Mouse (Mus musculus): ENCODE data around the gene Gnrhr.
A peak's percentile ranks its signal among the peaks of the same experiment; 100 is the strongest.

Gene Gnrhr

GRCm38 (mm10) chr5:86197801-86198200 is at the start of gene Gnrhr:
Gnrhr (minus strand) TSS chr5:86197901.
- no peak for TF ChIP-seq NANOG (IDR thresholded peaks at IDR 0.05; ENCODE audit: borderline replicate concordance, low read length)
- TF ChIP-seq CTCF (conservative IDR thresholded peaks at IDR 0.05; ENCODE audit: low read length): no peak
- no peak for TF ChIP-seq POU5F1 (IDR thresholded peaks at IDR 0.05; ENCODE audit: borderline replicate concordance, low read length)
- Histone ChIP-seq H3K36me3 (ENCODE audit: insufficient read depth, low read length) (no peaks in the 10 kb centered on the region), H3K27me3 (ENCODE audit: insufficient read depth, low read length) (no peaks in the 10 kb centered on the region), H3K4me3 (replicated peaks; ENCODE audit: low read length) (no peak within 1 kb of the TSS), H3K4me1 (replicated peaks; ENCODE audit: low read depth, low read length) (no peaks in the 10 kb centered on the region), H3K9me3 (ENCODE audit: low read length) (no peaks in the 10 kb centered on the region)

GRCm38 (mm10) chr5:86246559-86246958 is 48.9 kb upstream of the Gnrhr start:
- Histone ChIP-seq H3K4me1 (replicated peaks; ENCODE audit: low read depth, low read length) (peaks cover 8% of the 10 kb centered on the region), H3K36me3 (ENCODE audit: insufficient read depth, low read length) (no peaks in the 10 kb centered on the region), H3K9me3 (ENCODE audit: low read length) (no peaks in the 10 kb centered on the region), H3K4me3 (replicated peaks; ENCODE audit: low read length) (no peak overlapping the region), H3K27me3 (ENCODE audit: insufficient read depth, low read length) (no peaks in the 10 kb centered on the region)
- no peak for TF ChIP-seq NANOG (IDR thresholded peaks at IDR 0.05; ENCODE audit: borderline replicate concordance, low read length)
- TF ChIP-seq CTCF (conservative IDR thresholded peaks at IDR 0.05; ENCODE audit: low read length): no peak
- TF ChIP-seq POU5F1 (IDR thresholded peaks at IDR 0.05; ENCODE audit: borderline replicate concordance, low read length): no peak

- TF ChIP-seq NANOG (IDR thresholded peaks at IDR 0.05; ENCODE audit: borderline replicate concordance, low read length) (no peak), CTCF (conservative IDR thresholded peaks at IDR 0.05; ENCODE audit: low read length) (no peak), POU5F1 (IDR thresholded peaks at IDR 0.05; ENCODE audit: borderline replicate concordance, low read length) (no peak)
- H3K4me1 ChIP-seq (replicated peaks; ENCODE audit: low read depth, low read length): peaks cover 13% of the 10 kb centered on the region
- H3K27me3 ChIP-seq (ENCODE audit: insufficient read depth, low read length): no peaks in the 10 kb centered on the region
- H3K4me3 ChIP-seq (replicated peaks; ENCODE audit: low read length): no peak overlapping the region
- no peaks in the 10 kb centered on the region for H3K36me3 ChIP-seq (ENCODE audit: insufficient read depth, low read length)
- no peaks in the 10 kb centered on the region for H3K9me3 ChIP-seq (ENCODE audit: low read length)
Measured at GRCm38 (mm10) chr5:86244880-86245279, 47.2 kb upstream of the Gnrhr start.

- TF ChIP-seq POU5F1 (IDR thresholded peaks at IDR 0.05; ENCODE audit: borderline replicate concordance, low read length) (no peak), NANOG (IDR thresholded peaks at IDR 0.05; ENCODE audit: borderline replicate concordance, low read length) (no peak), CTCF (conservative IDR thresholded peaks at IDR 0.05; ENCODE audit: low read length) (no peak)
- peaks cover 13% of the 10 kb centered on the region for H3K4me1 ChIP-seq (replicated peaks; ENCODE audit: low read depth, low read length)
- H3K36me3 ChIP-seq (ENCODE audit: insufficient read depth, low read length): no peaks in the 10 kb centered on the region
- no peaks in the 10 kb centered on the region for H3K9me3 ChIP-seq (ENCODE audit: low read length)
- no peak overlapping the region for H3K4me3 ChIP-seq (replicated peaks; ENCODE audit: low read length)
- no peaks in the 10 kb centered on the region for H3K27me3 ChIP-seq (ENCODE audit: insufficient read depth, low read length)
Measured at GRCm38 (mm10) chr5:86244275-86244674, 46.6 kb upstream of the Gnrhr start.

GRCm38 (mm10) chr5:86227156-86227853 is 29.6 kb upstream of the Gnrhr start:
- Histone ChIP-seq H3K9me3 (ENCODE audit: low read length) (no peaks in the 10 kb centered on the region), H3K27me3 (ENCODE audit: insufficient read depth, low read length) (no peaks in the 10 kb centered on the region), H3K4me1 (replicated peaks; ENCODE audit: low read depth, low read length) (no peaks in the 10 kb centered on the region), H3K4me3 (replicated peaks; ENCODE audit: low read length) (no peak overlapping the region), H3K36me3 (ENCODE audit: insufficient read depth, low read length) (no peaks in the 10 kb centered on the region)
- no peak for TF ChIP-seq POU5F1 (IDR thresholded peaks at IDR 0.05; ENCODE audit: borderline replicate concordance, low read length)
- TF ChIP-seq CTCF (conservative IDR thresholded peaks at IDR 0.05; ENCODE audit: low read length): no peak
- TF ChIP-seq NANOG (IDR thresholded peaks at IDR 0.05; ENCODE audit: borderline replicate concordance, low read length): no peak

GRCm38 (mm10) chr5:86191356-86191755 is 6.3 kb downstream of the Gnrhr start:
- H3K9me3 ChIP-seq (ENCODE audit: low read length): no peaks in the 10 kb centered on the region
- no peak overlapping the region for H3K4me3 ChIP-seq (replicated peaks; ENCODE audit: low read length)
- H3K4me1 ChIP-seq (replicated peaks; ENCODE audit: low read depth, low read length): peaks cover 11% of the 10 kb centered on the region
- H3K36me3 ChIP-seq (ENCODE audit: insufficient read depth, low read length): no peaks in the 10 kb centered on the region
- peak; percentile 29 for TF ChIP-seq CTCF (conservative IDR thresholded peaks at IDR 0.05; ENCODE audit: low read length)
- no peak for TF ChIP-seq NANOG (IDR thresholded peaks at IDR 0.05; ENCODE audit: borderline replicate concordance, low read length)
- H3K27me3 ChIP-seq (ENCODE audit: insufficient read depth, low read length): no peaks in the 10 kb centered on the region

- no peak; the same call in 1 of the 2 replicates for TF ChIP-seq CTCF (conservative IDR thresholded peaks at IDR 0.05; ENCODE audit: low read length)
- TF ChIP-seq POU5F1 (IDR thresholded peaks at IDR 0.05; ENCODE audit: borderline replicate concordance, low read length): no peak
- no peak for TF ChIP-seq NANOG (IDR thresholded peaks at IDR 0.05; ENCODE audit: borderline replicate concordance, low read length)
- H3K36me3 ChIP-seq (ENCODE audit: insufficient read depth, low read length): no peaks in the 10 kb centered on the region
- H3K4me1 ChIP-seq (replicated peaks; ENCODE audit: low read depth, low read length): peaks cover 11% of the 10 kb centered on the region
- no peaks in the 10 kb centered on the region for H3K9me3 ChIP-seq (ENCODE audit: low read length)
- no peaks in the 10 kb centered on the region for H3K27me3 ChIP-seq (ENCODE audit: insufficient read depth, low read length)
- no peak overlapping the region for H3K4me3 ChIP-seq (replicated peaks; ENCODE audit: low read length)
Measured at GRCm38 (mm10) chr5:86190770-86191169, 6.9 kb downstream of the Gnrhr start.

GRCm38 (mm10) chr5:86190290-86190689 is 7.4 kb downstream of the Gnrhr start:
- TF ChIP-seq CTCF (conservative IDR thresholded peaks at IDR 0.05; ENCODE audit: low read length) (no peak), NANOG (IDR thresholded peaks at IDR 0.05; ENCODE audit: borderline replicate concordance, low read length) (no peak), POU5F1 (IDR thresholded peaks at IDR 0.05; ENCODE audit: borderline replicate concordance, low read length) (no peak)
- Histone ChIP-seq H3K27me3 (ENCODE audit: insufficient read depth, low read length) (no peaks in the 10 kb centered on the region), H3K4me3 (replicated peaks; ENCODE audit: low read length) (no peak overlapping the region), H3K9me3 (ENCODE audit: low read length) (no peaks in the 10 kb centered on the region), H3K36me3 (ENCODE audit: insufficient read depth, low read length) (no peaks in the 10 kb centered on the region), H3K4me1 (replicated peaks; ENCODE audit: low read depth, low read length) (peaks cover 11% of the 10 kb centered on the region)

- TF ChIP-seq POU5F1 (IDR thresholded peaks at IDR 0.05; ENCODE audit: borderline replicate concordance, low read length) (no peak), NANOG (IDR thresholded peaks at IDR 0.05; ENCODE audit: borderline replicate concordance, low read length) (no peak), CTCF (conservative IDR thresholded peaks at IDR 0.05; ENCODE audit: low read length) (no peak)
- H3K4me3 ChIP-seq (replicated peaks; ENCODE audit: low read length): peak overlapping the region; percentile 14; the same call in 1 of the 2 replicates
- no peaks in the 10 kb centered on the region for H3K36me3 ChIP-seq (ENCODE audit: insufficient read depth, low read length)
- H3K9me3 ChIP-seq (ENCODE audit: low read length): no peaks in the 10 kb centered on the region
- no peaks in the 10 kb centered on the region for H3K27me3 ChIP-seq (ENCODE audit: insufficient read depth, low read length)
- H3K4me1 ChIP-seq (replicated peaks; ENCODE audit: low read depth, low read length): peaks cover 21% of the 10 kb centered on the region
Measured at GRCm38 (mm10) chr5:86187441-86187840, 10.3 kb downstream of the Gnrhr start.
